Mouse (Mus musculus): Measurements from ENCODE around the gene Ugt1a1.

GRCm38 (mm10) chr1:88260604-88261377 lies 49.0 kb downstream of the Ugt1a1 start:
- TF ChIP-seq CTCF (IDR thresholded peaks at IDR 0.05; ENCODE audit: low read depth, low read length) (no peak), POLR2A (IDR thresholded peaks at IDR 0.05; ENCODE audit: insufficient read depth, low read length) (no peak), EP300 (IDR thresholded peaks at IDR 0.05; ENCODE audit: insufficient read depth, low read depth, low read length) (no peak)

Data from ES-Bruce4 (cell line).